Mouse (Mus musculus) cerebellum, adult 11-12 months (tissue): ENCODE measurements at regions not wholly inside any gene's neighbourhood (a gene's known extent, or its start where the extent isn't known, plus 50 kb on each side); places are given as distances from the start of the nearest gene placed in this dataset.

Experiments used
- DNase-seq: peaks from one replicate; pipeline ENCODE4 v3.0.0; 2022

DNA sequence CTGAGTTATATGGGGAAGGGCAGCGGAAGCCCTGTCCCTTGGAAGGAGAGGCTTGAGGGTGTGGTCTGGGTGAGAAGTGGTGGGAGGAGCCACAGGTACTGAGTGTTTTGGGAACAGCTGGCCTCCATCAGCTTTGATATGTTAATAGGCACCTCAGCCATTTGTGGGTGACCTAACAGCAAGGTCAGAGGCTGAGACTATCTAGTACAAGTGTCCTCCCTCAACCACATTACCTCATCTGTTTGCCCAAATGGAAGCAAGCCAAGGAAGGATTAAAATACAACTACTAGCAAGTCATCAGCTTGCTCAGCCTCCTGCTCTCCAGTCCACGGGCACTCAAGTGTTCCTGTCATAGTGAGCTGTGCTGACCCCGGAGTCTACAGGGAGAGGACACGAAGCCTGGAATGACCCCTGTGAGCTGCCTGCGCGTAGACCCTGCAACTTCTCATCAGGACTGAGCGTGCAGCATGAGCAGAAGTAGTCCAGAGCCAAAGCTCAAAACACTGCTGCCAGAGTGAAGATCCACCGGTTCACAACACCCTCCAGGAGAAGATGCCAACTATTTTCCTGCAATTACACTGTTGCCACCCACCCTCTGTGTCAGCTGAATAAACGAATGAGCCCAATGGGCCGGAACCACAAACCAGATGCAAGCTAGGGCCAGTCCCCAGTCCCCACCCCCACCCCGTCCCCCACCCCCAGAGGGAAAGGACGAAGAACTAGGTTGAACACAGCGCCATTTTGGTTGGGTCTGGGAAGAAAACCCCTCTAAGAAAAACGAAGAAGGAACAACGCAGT lies 239.6 kb downstream of the Qk start:
- DNase-seq: no peak

DNA sequence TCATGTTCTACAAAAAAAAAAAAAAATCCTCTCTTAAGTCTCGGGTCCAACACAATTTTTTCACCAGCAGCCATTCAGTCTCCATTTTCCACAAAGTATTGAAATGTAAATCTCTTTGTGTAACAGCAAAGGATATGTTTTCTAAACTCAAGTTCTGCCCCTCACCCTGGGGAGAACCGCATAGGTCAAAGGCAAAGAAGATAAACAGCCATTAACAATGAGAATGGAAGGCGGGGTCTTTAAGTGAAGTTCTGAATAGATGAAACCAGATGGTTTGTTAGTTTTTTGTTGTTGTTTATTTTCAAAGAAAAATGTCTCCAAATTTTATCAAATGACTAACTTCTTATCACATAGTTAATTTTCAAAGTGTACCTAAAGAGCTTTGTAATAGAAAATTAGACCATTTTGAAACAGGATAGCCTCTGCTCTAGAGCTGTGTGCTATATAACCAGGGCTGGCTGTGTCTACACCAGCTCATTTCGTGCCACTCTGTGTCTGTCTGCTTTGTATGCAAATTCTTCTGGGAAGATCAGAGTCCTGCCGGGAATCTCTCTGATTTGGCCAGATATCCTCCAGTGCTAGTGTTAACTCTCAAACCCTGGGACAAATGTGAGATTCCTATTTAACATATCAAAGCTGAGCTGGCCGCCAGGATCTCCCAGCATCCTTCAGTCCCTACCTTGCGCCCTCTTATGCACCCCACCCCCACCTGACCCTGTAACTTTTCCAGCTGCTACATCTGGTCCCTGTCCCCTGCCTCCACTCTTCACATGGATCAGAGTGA lies 240.9 kb downstream of the Qk start:
- DNase-seq: no peak

DNA sequence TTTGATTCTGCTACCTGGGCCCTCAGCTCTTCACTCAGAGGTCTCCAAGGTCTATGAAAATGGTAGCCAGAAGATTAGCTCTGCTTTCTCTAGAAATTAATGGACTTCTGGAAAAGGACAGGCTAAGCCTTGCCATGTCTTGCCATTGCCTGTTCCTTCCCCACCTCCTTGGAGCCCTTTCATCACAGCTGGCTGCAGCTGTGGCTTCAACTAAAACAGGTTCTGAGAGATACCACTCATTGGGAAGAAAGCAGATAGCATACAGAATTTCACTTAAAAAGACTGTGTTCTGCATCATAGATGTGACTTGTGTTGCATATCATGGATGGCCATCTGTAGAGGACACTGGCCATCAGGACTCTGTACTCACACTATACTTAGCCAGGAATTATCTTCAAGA lies 246.4 kb downstream of the Qk start:
- DNase-seq: no peak

DNA sequence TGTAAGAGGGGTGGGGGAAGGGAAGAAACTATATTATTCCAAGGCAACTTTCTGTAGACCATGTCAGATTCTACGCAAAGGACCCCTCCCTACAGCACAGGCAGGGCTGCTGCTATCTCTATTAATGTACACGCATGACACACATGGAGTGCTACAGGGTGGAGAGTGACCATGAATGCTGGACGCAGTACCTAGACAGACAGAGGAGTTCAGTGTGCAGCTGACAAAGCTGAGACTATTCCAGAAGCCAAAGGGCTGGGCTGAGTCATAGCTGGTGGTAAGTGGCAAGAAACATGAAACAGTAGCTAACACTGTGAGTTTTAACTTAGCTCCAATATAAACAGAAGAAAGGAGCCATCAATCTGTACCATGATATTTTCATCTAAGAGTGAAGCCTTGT lies 250.4 kb downstream of the Qk start:
- DNase-seq: no peak

DNA sequence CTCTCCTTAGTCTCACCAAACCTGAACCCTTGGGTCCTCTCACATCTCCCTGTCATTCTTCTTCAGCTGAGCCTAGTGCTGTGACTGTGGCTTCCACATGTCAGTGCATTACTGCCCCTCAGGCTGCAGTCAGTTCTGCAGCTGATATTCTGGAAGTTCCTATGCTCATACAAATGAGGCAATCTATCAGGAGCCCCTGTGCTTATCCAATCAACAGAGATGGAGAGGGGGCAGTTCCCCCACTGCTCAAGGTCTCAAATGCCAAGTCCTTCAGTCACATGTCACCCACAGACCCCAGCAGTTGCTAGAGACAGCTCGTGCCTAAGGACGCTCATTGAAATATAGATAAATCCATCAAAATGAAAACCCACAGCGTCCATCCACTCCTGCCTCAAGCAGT lies 254.5 kb downstream of the Qk start:
- DNase-seq: no peak

DNA sequence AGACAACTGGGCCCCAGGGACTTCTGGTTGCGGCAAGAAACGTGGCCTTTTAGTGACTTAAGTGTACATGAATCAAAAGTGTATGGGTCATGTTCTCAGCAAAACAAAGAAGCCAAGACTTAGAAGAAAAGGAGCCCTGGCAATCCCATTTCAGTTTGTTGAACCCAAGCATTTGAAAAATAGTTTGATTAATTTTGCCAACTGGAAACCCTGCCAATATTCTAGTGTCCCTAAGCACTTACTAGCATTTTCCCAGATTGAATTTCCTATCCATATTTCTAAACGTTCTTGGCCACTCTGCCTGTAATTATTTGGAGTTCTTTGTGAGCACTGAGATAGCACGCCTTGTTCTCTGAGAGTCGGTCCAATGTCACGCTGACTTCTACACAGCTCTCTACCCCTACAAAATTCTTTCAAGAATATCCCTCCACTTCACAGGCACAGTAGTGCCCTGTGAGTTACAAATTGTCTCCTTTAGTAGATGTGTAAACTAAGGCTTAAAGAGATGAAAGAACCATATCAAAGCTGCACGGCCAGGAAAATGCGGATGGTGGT lies 257.0 kb downstream of the Qk start:
- no peak for DNase-seq

DNA sequence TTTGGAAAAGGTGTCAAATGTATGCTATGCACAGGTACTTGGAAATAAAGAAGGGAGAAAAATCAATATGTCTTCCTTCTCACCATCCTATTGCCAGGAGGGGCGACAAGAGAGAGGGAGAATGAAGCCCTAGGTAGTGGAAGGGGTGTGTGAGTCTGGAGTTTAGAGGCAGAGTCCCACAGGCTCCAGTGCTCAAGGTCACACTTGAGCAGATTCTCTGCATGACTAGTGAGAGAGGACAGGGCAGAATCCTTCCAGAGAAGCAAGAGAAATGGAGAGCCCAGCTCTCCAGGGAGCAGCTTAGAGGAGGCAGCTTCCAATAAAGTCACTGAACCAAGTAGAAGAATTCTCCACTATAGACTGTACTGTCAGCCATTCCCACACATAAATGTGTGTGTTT lies 261.9 kb downstream of the Qk start:
- no peak for DNase-seq

DNA sequence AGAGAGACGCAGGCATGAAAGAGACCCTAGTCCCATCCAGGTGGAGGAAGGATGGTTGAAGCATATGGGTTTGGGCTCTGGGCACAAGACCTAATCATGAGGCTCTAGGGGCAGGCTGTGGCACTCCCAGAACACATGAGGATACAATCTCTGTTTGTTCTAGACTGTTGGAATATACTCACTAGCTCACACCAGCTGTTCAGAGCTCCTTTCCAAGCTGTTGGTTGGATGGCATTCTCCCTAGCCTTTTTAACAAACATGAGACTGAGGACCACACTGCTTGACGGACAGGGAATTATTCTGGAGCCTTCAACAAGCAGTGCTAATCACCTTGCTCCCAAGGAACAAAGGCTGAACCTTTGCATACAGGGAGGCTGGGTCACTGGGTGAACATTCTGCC lies 263.6 kb downstream of the Qk start:
- no peak for DNase-seq

DNA sequence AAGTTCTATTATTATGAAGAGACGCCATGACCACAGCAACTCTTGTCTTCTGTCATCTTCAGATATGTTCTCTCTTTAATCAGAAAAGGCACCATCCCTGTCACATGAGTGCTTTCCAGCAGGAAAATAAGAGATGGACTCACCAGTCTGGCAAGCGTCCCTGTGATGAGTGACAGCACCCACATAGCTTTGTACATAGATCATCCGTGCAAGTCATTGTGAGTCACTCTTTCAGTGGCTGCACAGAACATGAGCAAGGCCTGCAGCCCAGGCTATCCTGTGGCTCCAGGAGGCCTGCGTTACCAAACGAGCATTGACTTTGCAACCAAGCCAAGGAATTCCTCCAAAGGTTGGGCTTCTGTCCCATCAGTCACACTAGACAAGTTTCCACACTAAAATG lies 265.3 kb downstream of the Qk start:
- no peak for DNase-seq

DNA sequence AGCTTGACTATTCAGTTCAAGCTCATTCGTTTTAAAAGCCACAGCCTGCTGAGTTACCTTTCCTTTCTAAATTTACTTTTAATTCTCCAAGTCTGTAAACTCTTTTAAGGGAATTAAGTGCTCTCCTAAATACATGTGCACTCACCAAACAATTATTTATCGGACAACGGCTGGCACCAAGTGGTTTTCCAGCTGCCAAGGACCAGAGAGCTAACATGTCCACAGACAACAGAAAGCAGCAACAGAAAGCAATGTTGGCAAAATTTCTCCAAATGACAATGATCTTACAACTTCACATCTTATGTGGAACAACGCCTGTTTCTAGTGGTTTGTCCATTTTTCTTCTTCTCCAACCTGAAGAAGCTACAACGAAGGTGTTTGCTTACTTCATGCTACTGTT lies 275.3 kb downstream of the Qk start:
- DNase-seq: no peak

DNA sequence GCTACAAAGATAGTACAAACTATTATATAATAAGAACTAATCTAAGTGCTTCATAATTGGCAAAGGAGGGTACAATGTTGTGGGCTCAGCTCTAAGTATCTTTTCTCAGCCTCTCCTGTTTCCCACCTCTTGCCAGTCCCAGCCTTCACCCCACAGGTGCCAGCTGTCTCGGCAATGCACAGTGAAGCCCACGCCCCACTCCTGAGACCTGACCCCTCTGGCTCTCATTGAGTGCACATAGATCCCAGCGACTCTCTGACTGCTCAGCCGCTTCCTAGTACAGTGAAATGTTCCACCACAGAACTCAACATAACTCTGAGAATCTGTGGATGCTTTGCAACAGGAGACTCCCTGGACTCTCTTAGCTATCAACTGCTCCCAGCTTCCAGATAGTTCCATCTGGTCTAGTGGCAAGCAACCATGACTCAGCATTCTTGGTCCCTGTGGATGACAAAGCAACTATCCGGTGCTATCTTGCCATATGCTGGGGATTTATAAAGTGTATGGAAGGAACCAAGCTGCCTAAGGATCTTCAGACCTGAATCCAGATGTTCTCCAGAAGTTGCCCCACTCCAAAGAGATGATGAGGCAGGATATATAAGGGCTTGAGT lies 277.5 kb downstream of the Qk start:
- no peak for DNase-seq

DNA sequence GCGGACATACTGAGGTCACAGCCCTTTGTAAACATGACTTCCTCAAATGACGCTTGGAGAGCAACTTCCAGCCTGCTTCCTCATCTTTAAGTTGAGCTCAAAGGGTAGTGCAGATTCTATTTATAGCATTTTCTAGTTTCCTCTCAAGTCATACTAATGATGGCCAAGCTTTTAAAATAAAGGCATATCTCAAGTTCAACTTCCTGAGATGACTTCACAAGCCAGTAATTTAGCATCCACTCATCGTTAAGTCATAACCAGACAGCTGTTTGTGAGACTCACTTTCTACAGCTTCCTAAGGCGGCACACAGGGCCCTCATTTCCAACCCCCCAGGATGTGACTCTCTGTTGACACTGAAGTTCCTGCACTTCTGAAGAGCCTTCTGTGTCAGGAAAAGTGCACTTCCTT lies 278.7 kb downstream of the Qk start:
- no peak for DNase-seq

DNA sequence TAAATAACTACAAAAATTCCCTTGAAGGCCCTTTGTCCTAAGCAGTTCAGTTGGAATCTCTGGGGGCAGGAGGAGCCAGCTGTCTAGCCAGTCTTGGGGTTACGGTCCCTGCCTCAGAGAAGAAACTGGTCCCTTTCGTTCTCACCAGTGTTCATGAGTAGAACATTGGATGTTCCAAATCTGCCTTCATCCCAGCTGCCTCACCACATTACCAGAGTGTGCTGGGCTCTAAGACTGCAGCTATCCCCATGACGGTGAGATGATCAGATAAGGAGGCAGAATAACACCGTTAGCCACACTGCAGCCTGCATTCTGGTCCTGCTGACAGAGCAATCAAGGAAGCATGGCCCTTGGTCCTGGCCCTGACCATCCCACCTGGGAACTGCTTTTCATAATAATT lies 279.3 kb downstream of the Qk start:
- no peak for DNase-seq

DNA sequence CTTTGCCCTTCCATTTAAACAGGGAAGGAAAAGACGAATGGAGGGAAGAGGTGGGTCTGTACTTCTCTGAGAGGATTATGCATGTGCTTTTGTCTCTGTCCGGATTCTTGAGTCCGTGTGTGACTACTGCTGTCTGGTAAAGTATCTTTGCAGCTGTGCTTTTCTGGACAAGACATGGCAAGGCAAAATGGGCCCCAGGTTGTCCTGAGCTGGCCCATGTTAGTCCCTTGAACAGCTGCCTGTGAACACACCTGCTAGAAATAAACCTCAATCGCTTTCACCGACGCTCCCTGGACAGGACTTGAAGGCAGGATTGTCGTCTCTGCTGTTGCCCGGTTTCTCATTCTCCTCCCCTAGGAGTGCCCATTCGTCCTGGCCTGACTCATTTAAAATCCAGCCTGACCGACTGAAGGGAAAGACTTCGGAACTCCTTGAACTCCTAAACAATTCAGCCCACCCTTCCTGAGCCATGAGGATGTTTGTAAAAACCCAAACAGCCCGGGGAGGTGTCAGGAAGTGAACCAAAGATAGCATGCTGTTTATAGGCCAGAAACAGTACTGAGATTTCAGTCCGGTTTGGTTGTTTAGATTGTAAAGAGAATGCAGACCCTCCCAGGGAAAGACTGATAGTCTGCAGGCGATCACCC lies 281.7 kb downstream of the Qk start:
- DNase-seq: no peak

DNA sequence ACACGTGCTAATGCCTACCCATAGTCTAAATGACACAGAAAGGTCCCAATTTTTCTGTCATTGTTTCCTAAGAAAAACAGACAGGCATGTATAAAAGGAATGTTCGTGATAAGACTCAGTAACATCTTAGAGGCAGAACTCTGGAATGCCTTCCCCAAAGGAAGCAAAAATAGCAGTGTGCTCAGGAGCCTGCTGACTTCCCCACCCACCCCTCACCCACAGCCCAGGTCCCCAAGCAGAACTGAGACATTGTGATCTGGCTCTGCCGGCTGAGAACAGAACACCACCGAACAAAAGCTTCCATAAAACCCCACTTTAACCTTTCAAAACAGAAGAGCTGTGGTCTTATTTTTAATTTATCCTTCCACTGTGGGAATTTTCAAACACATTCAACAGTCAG lies 286.1 kb downstream of the Qk start:
- no peak for DNase-seq

DNA sequence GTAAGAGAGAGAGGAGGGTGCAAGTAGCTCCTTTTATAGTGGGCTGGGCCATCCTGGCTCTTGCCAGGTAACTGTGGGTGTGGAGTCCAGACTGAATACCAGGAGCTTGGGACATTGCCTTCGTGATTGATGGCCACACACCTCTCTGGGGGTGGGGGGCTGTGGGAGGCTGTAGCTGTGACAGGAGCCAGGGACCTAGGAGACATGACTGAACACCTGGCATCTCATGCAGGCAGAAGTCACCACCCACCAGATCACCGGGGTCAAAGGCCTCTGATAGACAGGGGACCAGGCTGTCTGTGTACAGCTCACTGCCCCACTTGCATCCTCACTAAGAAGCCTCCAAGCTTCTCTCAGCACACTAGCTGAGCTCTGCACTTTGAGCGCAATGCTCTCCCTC lies 288.6 kb downstream of the Qk start:
- no peak for DNase-seq

DNA sequence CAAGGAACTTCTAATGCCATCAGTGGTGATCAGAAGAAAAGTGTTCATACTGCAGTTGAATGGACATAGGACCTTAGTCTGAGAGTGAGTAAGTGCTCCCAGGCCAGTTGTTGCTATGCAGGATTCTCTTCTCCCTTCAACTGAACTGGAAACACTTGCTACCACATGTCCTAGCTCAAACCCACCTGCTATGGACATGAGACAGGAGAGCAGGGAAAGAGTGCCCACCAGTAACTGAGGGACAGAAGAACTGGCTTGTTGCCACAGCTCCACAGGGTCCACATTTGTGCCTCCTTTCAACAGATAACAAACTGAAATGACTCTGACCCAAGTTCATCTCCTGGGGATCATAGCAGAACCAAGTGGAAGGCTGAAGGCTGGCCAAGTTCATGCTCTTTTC lies 292.9 kb downstream of the Qk start:
- no peak for DNase-seq

DNA sequence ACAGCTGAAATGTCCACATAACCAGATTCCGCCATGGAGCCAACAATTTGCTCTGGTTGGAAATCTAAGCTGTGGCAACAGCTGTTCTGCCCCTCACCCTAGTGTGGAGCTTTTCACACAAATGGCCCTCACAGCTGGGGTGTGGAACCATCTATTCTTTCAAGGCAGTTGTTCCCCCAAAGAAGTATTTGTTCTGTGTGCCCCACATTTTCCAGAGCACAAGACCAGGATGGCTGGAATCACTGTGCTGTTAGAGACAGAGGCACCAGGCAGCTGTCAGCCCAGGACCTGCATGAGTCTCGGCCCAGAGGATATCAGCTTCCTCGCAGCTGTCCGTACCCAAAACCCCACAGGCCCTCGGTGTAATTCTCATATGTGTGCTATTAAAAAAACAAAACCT lies 294.4 kb downstream of the Qk start:
- no peak for DNase-seq

DNA sequence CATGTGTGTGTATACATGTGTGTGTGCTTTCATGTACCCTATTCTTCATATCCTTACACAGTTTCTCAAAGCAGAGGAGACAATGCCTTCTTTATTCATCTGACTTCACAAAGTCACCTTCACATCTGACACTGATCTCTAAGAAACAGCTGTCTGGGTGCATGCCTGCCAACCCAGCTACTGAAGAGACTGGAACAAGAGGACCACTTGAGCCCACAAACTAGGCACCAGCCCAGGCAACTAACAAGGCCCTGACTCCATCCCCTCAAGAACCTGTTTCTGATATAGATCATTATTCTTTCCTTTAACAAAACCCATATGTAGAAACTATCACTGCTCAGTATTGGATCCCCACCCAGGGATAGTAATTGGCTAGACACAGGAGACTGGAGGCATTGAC lies 295.3 kb downstream of the Qk start:
- DNase-seq: no peak

DNA sequence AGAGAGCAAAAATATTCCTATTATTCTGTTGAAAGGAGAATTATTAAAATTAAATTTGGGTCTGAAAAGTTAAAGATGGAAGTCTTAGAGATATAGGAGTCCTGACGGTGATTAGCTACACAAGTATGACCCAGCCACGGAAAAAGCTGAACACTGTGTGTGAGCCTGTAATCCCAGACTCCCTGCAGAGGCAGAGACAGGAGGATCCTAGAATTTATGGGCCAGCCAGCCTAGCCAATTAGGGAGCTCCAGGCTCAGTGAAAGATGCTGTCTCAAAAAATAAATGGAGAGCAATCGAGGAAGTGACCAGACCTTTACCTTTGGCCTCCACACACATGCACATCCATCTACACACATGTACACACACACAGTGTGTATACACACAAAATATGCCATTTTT lies 307.5 kb downstream of the Qk start:
- DNase-seq: no peak

DNA sequence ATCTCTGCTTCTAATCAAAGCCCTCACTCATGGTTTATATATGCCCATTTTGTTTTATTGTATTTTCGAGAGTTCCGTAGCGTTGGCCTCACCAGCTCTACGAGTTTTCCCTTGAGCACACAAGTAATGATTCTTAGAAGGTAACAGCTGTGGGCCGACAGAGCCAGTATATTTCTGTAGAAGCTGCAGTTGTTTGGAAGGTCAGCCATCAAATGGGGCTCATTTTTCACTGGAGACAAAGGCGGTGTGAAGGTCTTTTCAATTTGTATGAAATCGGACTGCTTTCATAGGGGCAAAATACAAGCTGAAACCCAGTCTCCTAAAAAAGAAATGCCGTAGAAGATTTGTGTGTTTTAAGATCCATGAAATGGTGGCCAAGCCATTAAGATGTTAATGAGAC lies 307.9 kb downstream of the Qk start:
- DNase-seq: no peak

DNA sequence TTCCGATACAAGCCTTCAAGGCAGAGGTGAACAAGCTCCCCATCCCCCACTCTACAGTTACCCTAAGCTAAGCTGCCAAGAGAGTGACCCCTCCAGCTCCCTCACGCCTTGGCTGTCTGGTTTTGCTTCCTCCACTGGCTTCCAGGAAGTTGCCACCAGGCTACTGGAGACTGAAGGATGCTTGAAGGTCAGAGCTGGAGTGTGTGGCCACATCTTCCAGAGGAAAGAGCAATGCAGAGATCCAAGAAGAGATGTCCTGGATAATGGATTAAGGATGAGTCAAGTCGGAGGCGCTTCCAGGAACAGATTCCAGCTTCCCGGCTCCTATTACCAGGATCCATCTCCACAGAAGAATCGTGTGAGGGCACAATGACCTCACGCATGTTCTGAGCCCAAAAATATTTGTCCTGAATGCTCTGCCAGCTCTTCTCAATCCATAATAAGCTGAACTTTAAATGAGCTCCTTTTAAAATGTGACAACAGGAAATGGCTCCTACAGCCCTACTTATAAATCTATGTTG lies 318.5 kb downstream of the Qk start:
- DNase-seq: no peak

DNA sequence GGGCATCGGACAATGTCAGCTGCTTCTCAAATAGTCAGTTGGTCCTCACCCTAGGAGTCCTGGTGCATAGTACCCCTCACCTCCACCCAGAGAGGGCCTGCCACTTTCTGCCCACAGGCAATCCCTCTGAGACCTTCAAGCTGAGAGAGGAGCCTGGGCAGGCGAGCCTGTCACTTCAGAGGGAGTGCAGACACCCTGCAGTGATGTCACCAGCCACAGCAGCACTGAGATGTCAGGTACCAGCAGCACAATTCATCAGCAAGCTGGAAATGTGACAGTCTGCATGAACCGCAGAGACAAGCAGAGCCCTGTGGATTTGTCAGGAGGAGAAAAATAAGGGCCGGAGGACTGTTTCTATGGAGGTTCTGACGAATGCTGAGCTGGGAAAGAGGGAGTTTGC lies 324.3 kb downstream of the Qk start:
- DNase-seq: no peak
